Mouse (Mus musculus) hindbrain, postnatal 0 days (tissue): ENCODE results near the gene Clcnka. TPM values are rescaled to one million over a fixed set of nuclear protein-coding genes. Genes with fewer than 3 reads are reported as not detected.
A peak's percentile ranks its signal among the peaks of the same experiment; 100 is the strongest.

Experiments used
- ATAC-seq: fragments of 200-750 bp; cut with Nextera tagmentation; 2 replicates; pipeline ENCODE4 v1.8.0; 2017; ENCODE audit warnings: mild to moderate bottlenecking, moderate TSS enrichment, moderate library complexity
- DNase-seq: peaks from one replicate; pipeline ENCODE4 v3.0.0-alpha.2; 2015; ENCODE audit warnings: low spot score
- H3K27ac ChIP-seq: fragments of 300-500 bp; sonication (generic); 2 replicates; pipeline ENCODE4 v1.5.1; 2014; ENCODE audit warnings: mild to moderate bottlenecking
- H3K27me3 ChIP-seq: fragments of 300-500 bp; sonication (generic); 2 replicates; pipeline ENCODE4 v1.6.1; 2014; ENCODE audit warnings: low read length, mixed read lengths; ENCODE audit not compliant: insufficient read depth
- H3K36me3 ChIP-seq: fragments of 300-500 bp; sonication (generic); 2 replicates; pipeline ENCODE4 v1.6.1; 2014; ENCODE audit warnings: low read length, mixed read lengths; ENCODE audit not compliant: insufficient read depth
- H3K4me1 ChIP-seq: fragments of 300-500 bp; sonication (generic); 2 replicates; pipeline ENCODE4 v1.6.1; 2014; ENCODE audit warnings: antibody characterized with exemption, low read length, mixed read lengths; ENCODE audit not compliant: insufficient read depth
- H3K4me2 ChIP-seq: fragments of 300-500 bp; sonication (generic); 2 replicates; pipeline ENCODE4 v1.6.1; 2014; ENCODE audit warnings: low read depth, mild to moderate bottlenecking, low read length, moderate library complexity, mixed read lengths
- H3K4me3 ChIP-seq: fragments of 300-500 bp; sonication (generic); 2 replicates; pipeline ENCODE4 v1.5.1; 2014; ENCODE audit warnings: low read length
- H3K9ac ChIP-seq: fragments of 300-500 bp; sonication (generic); replicated peaks from 2 replicates; pipeline ENCODE4 v1.6.1; 2014; ENCODE audit warnings: mild to moderate bottlenecking, low read length, moderate library complexity, mixed read lengths
- H3K9me3 ChIP-seq: fragments of 300-500 bp; sonication (generic); 2 replicates; pipeline ENCODE4 v1.6.1; 2016; ENCODE audit warnings: low read length, mixed read lengths
- CTCF ChIP-seq: IDR thresholded peaks from 2 replicates; pipeline ENCODE4 v1.5.1; 2016; ENCODE audit warnings: antibody characterized with exemption, control low read depth, low read depth
- WGBS: fragments of 180-500 bp; shearing (Covaris S2); extraction: QIAGEN DNeasy Blood & Tissue Kit; methylation state at CpG from one replicate; pipeline ENCODE4 v1.1.7; 2014; 5-methylcytosine and 5-hydroxymethylcytosine counted together
- microRNA-seq, 2 experiments: library from miRNA; unstranded; fragments of <30 nt; microRNA quantifications; one replicate each; pipeline ENCODE4; 2016
- polyA plus RNA-seq: library from polyadenylated mRNA; unstranded; fragments of >200 nt; fragmentation: Nextera tagmentation; extraction: Ambion mirVana; gene quantifications from 2 replicates; pipeline ENCODE4 v1.2.1, GENCODE M21; 2015
- total RNA-seq: library from RNA; depleted of rRNA; stranded (reverse); fragments of >200 nt; gene quantifications from 2 replicates; pipeline ENCODE4 v1.2.3, GENCODE M21; 2014; rRNA removed

Gene Clcnka
- total and polyA plus RNA-seq, 2 experiments from 2014 or later, result 0.95 to 1.2 TPM

DNA sequence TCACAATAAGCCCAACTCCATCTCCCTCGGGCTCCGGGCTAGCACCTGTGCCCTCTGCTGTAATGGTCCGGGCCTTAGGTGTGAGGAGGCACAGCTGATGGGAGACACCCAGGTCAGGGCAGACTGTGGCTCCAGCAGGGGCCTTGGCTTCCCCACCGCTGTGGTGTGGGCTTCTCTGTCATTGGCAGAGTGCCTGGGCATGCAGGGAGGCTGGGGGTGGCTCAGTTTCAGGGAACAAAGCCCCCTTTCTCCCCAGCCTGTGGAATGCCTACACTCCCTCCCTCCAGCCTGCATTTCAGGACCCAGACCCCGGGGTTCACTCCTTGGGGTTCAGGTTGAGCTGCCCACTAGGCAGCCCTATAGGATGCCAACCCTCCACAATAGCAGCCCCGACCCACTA is 62.3 kb downstream of the Clcnka start:
- 36% methylated on average over 6 of the region's 6 CpGs for WGBS
- Histone ChIP-seq H3K4me3 (no peak overlapping the region), H3K4me2 (no peak overlapping the region), H3K9me3 (no peaks in the 10 kb centered on the region), H3K27ac (no peak overlapping the region), H3K9ac (no peak overlapping the region), H3K36me3 (no peaks in the 10 kb centered on the region), H3K27me3 (no peaks in the 10 kb centered on the region), H3K4me1 (no peaks in the 10 kb centered on the region)
- no peak for ATAC-seq
- DNase-seq, result peak; percentile 54
- TF ChIP-seq CTCF, result no peak

DNA sequence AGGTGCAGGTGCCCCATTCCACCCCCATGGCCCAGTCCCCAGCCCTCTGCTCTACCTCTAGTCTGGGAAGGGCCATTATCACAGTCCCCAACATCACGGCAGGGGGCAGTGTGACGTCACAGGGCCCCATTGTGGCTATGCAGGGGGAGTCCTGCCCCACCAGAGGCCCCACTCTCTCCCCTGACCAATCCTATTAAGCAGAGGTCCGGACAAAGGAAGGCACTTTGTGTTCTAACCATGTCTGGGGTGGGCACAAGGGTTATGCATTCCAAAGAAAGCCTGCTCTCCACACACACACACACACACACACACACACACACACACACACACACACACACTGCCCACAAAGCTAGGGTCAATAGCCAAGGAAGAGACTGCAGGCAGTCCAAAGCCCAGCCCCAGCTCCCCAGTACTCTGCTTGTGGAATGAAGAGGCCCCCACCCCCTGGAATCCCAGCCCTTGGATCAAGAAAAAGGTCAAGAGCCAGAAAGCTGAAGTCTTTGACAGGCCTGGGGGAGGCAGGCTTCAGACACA is 63.2 kb downstream of the Clcnka start:
- DNase-seq, result peak; percentile 64
- peak; percentile 23 for TF ChIP-seq CTCF
- no peak overlapping the region for H3K9ac ChIP-seq
- 14% methylated on average over 3 of the region's 3 CpGs for WGBS
- no peak overlapping the region for H3K4me3 ChIP-seq
- peak; percentile 92 for ATAC-seq
- no peaks in the 10 kb centered on the region for H3K36me3 ChIP-seq
- H3K4me2 ChIP-seq, result no peak overlapping the region
- no peaks in the 10 kb centered on the region for H3K27me3 ChIP-seq
- peak overlapping the region; percentile 67; the same call in 1 of the 2 replicates for H3K27ac ChIP-seq
- no peaks in the 10 kb centered on the region for H3K4me1 ChIP-seq
- H3K9me3 ChIP-seq, result no peaks in the 10 kb centered on the region

DNA sequence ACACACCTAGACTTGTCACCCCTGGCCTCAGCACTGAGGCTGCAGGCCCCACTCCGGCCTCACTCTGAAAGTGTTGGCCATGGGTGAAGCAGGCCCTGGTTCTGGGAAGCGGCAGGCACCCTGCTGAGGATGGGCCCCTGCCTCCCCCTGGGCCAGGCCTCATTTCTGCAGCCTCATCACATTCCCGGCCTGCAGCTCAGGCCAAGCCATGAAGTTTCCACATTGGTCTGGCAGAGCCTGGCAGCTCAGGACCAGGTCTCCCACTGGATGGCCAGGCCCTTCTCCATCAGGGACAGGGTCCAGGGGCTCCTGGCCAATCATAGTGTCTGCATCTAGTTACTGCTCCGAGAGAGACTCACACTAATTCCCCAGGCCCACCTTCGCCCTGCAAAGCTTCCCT is 63.8 kb downstream of the Clcnka start:
- 32% methylated on average over 5 of the region's 5 CpGs for WGBS
- H3K36me3 ChIP-seq, result no peaks in the 10 kb centered on the region
- no peak overlapping the region for H3K4me3 ChIP-seq
- H3K27me3 ChIP-seq, result no peaks in the 10 kb centered on the region
- ATAC-seq (no peak; the same call in 1 of the 2 replicates), DNase-seq (no peak)
- H3K9ac ChIP-seq, result no peak overlapping the region
- no peak for TF ChIP-seq CTCF
- no peak overlapping the region for H3K4me2 ChIP-seq
- H3K4me1 ChIP-seq, result no peaks in the 10 kb centered on the region
- peak overlapping the region; percentile 62; the same call in 1 of the 2 replicates for H3K27ac ChIP-seq
- H3K9me3 ChIP-seq, result no peaks in the 10 kb centered on the region

Small RNAs within 50 kb of the gene (microRNA-seq; reads per million reads assigned to microRNA genes)
- gene Gm25690, result 0 reads per million in 2 experiments

Other genes starting within 250 kb of the Clcnka start
- 2.4 and 8.7 TPM in 2 replicates for gene Rsg1, start 184.8 kb downstream of the Clcnka start, total RNA-seq
- gene Rsg1, start 184.8 kb downstream of the Clcnka start, polyA plus RNA-seq, result 3.9 and 4.3 TPM in 2 replicates
- 1.2 and 2.3 TPM in 2 replicates for gene Arhgef19, start 159.2 kb downstream of the Clcnka start, total RNA-seq
- gene Arhgef19, start 159.2 kb downstream of the Clcnka start, polyA plus RNA-seq, result 1.2 TPM in 2 replicates
- 1.6 and 3.5 TPM in 2 replicates for gene Epha2, start 97.5 kb downstream of the Clcnka start, total RNA-seq
- gene Epha2, start 97.5 kb downstream of the Clcnka start, polyA plus RNA-seq, result 0.44 and 0.46 TPM in 2 replicates
- 95.3 and 103 TPM in 2 replicates for gene Fam131c, start 30.5 kb downstream of the Clcnka start, total RNA-seq
- 41.7 and 46.3 TPM in 2 replicates for gene Fam131c, start 30.5 kb downstream of the Clcnka start, polyA plus RNA-seq
- 5.0 TPM in 1 of 2 replicates, not detected in the other for gene Clcnkb, start 17.3 kb upstream of the Clcnka start, total RNA-seq
- gene Clcnkb, start 17.3 kb upstream of the Clcnka start, polyA plus RNA-seq, result 0.19 and 0.38 TPM in 2 replicates
- 0.32 TPM in 1 of 2 replicates, not detected in the other for gene Hspb7, start 22.1 kb upstream of the Clcnka start, total RNA-seq
- gene Hspb7, start 22.1 kb upstream of the Clcnka start, polyA plus RNA-seq, result 0.06 and 0.08 TPM in 2 replicates
- gene Srarp, start 37.4 kb upstream of the Clcnka start, total RNA-seq, result 5.8 and 9.9 TPM in 2 replicates
- 0.33 and 0.54 TPM in 2 replicates for gene Srarp, start 37.4 kb upstream of the Clcnka start, polyA plus RNA-seq
- 34.8 and 36.2 TPM in 2 replicates for gene Zbtb17, start 45.9 kb upstream of the Clcnka start, total RNA-seq
- gene Zbtb17, start 45.9 kb upstream of the Clcnka start, polyA plus RNA-seq, result 28.2 and 28.8 TPM in 2 replicates
- gene Spen, start 139.9 kb upstream of the Clcnka start, total RNA-seq, result 16.9 and 17.4 TPM in 2 replicates
- 11.0 and 13.0 TPM in 2 replicates for gene Spen, start 139.9 kb upstream of the Clcnka start, polyA plus RNA-seq
- 22.5 and 26.7 TPM in 2 replicates for gene Fblim1, start 207.4 kb upstream of the Clcnka start, total RNA-seq
- 21.7 and 25.6 TPM in 2 replicates for gene Fblim1, start 207.4 kb upstream of the Clcnka start, polyA plus RNA-seq
- 1.3 and 1.6 TPM in 2 replicates for gene Tmem82, start 219.9 kb upstream of the Clcnka start, total RNA-seq
- 1.3 and 1.5 TPM in 2 replicates for gene Tmem82, start 219.9 kb upstream of the Clcnka start, polyA plus RNA-seq
- 18.1 and 22.2 TPM in 2 replicates for gene Slc25a34, start 225.1 kb upstream of the Clcnka start, total RNA-seq
- 3.0 and 3.6 TPM in 2 replicates for gene Slc25a34, start 225.1 kb upstream of the Clcnka start, polyA plus RNA-seq